Mouse (Mus musculus) myocyte (in vitro differentiated cells): ENCODE data around the gene Macrod2.

Experiments
- CEBPB ChIP-seq: IDR thresholded peaks from 2 replicates; pipeline ENCODE4 v1.6.1; 2011; ENCODE audit warnings: mild to moderate bottlenecking, moderate library complexity; ENCODE audit not compliant: poor library complexity, insufficient read depth, severe bottlenecking
- E2F4 ChIP-seq: IDR thresholded peaks from one replicate; pipeline ENCODE4 v1.6.1; 2011; ENCODE audit warnings: mild to moderate bottlenecking, control low read depth, moderate library complexity; ENCODE audit not compliant: insufficient read depth
- MAX ChIP-seq: IDR thresholded peaks from one replicate; pipeline ENCODE4 v1.6.1; 2011; ENCODE audit warnings: low read depth, mild to moderate bottlenecking, control low read depth
- MYOD1 ChIP-seq, 3 experiments: IDR thresholded peaks; one replicate each; pipeline ENCODE4 v1.6.1; 2011; ENCODE audit warnings: control low read depth in 2 of 3, low read depth in 2 of 3, mild to moderate bottlenecking in 2 of 3, moderate library complexity in 1 of 3; ENCODE audit not compliant: insufficient read length in 2 of 3, control insufficient read depth in 1 of 3
- MYOG ChIP-seq, 3 experiments: IDR thresholded peaks; one replicate each; pipeline ENCODE4 v1.6.1; 2011; ENCODE audit warnings: control low read depth in 2 of 3, low read depth in 2 of 3, mild to moderate bottlenecking in 2 of 3; ENCODE audit not compliant: insufficient read length in 2 of 3, control insufficient read depth in 1 of 3, insufficient read depth in 1 of 3
- POLR2A ChIP-seq: IDR thresholded peaks from one replicate; pipeline ENCODE4 v1.6.1; 2011; ENCODE audit warnings: low read depth, mild to moderate bottlenecking, control low read depth, moderate library complexity; ENCODE audit not compliant: insufficient read length
- POLR2AphosphoS2 ChIP-seq: IDR thresholded peaks from one replicate; pipeline ENCODE4 v1.6.1; 2011; ENCODE audit warnings: low read depth, control low read depth; ENCODE audit not compliant: insufficient read length
- REST ChIP-seq: IDR thresholded peaks from one replicate; pipeline ENCODE4 v1.6.1; 2011; ENCODE audit warnings: mild to moderate bottlenecking, control low read depth, moderate library complexity; ENCODE audit not compliant: insufficient read depth, insufficient read length
- TCF12 ChIP-seq: IDR thresholded peaks from one replicate; pipeline ENCODE4 v1.6.1; 2011; ENCODE audit warnings: mild to moderate bottlenecking, control low read depth; ENCODE audit not compliant: poor library complexity, insufficient read depth, severe bottlenecking
- USF1 ChIP-seq: IDR thresholded peaks from one replicate; pipeline ENCODE4 v1.6.1; 2011; ENCODE audit warnings: low read depth, mild to moderate bottlenecking, control low read depth, moderate library complexity

DNA sequence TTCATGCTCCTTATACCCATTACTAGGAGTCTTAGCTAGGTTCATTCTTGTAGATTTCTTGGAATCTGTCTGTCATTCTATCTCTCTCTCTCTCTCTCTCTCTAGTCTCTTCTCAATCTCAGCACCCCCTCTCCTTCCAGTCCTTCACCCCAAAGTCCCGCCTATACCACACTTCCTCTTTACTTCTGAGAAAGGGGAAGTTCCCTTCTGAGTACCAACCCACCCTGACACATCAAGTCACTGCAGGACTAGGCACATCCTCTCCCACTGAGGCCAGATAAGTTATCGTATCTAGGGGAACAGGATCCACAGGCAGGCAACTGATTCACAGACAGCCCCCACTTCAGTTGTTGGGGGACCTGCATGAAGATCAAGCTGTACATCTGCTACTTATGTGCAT lies 389.5 kb downstream of the Macrod2 start:
- no peak for TF ChIP-seq TCF12
- no peak for TF ChIP-seq E2F4
- no peak for TF ChIP-seq MAX
- TF ChIP-seq MYOD1 (IDR thresholded peaks at IDR 0.05; ENCODE audit: control insufficient read depth in 1 of 3, insufficient read length in 2 of 3, low read depth in 2 of 3), result no peak
- TF ChIP-seq POLR2AphosphoS2, result no peak
- TF ChIP-seq POLR2A, result no peak
- TF ChIP-seq REST, result no peak
- TF ChIP-seq MYOG (IDR thresholded peaks at IDR 0.05; ENCODE audit: control insufficient read depth in 1 of 3, insufficient read depth in 1 of 3, insufficient read length in 2 of 3, low read depth in 2 of 3), result no peak
- TF ChIP-seq USF1, result no peak
- no peak for TF ChIP-seq CEBPB
